Mouse (Mus musculus) heart, adult 2 months (tissue): ENCODE measurements around the gene Pbx1.

Experiments
- CTCF ChIP-seq: fragments of 200-600 bp; IDR thresholded peaks from 2 replicates; pipeline ENCODE4 v1.8.1; 2022; ENCODE audit warnings: antibody characterized with exemption, mild to moderate bottlenecking, moderate library complexity
- EP300 ChIP-seq: fragments of 200-500 bp; IDR thresholded peaks from 2 replicates; pipeline ENCODE4 v1.6.1; 2011; ENCODE audit warnings: low read depth, low read length, control low read depth; ENCODE audit not compliant: insufficient read depth
- POLR2A ChIP-seq: fragments of 200-500 bp; IDR thresholded peaks from 2 replicates; pipeline ENCODE4 v1.6.1; 2011; ENCODE audit warnings: mild to moderate bottlenecking, low read depth, low read length, control low read depth; ENCODE audit not compliant: insufficient read depth

DNA sequence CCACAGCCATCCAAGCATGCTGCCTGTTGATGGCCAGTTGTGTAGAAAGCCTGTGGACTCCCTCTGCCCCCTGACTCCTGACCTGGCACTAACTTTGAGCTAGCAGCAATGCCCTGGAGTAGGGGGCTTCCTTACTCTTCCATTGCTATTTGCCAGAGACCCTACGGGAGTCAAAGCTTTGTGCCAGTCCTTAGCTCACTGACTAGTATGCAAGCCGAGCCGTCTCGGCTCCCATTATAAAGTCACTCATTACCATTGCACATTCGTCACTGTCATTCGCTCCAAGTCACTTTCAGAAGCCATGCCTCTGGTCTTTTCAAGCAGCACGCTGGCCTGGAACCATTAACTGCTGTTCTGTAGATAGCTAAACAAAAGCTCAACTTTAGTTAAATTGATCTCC, 173.2 kb downstream of the Pbx1 start:
- TF ChIP-seq CTCF (no peak), EP300 (no peak), POLR2A (no peak)
